Mouse (Mus musculus) gonadal fat pad, adult 2 months (tissue): ENCODE data around the gene Cdc42se1. TPM values are rescaled to one million over a fixed set of nuclear protein-coding genes. Genes with fewer than 3 reads are reported as not detected.

Experiments
- DNase-seq: peaks from one replicate; pipeline ENCODE4 v3.0.0-alpha.2; 2012; ENCODE audit warnings: low read depth
- polyA plus RNA-seq: library from polyadenylated mRNA; depleted of rRNA; stranded (reverse); fragments of >200 nt; gene quantifications from 2 replicates; pipeline ENCODE4 v1.2.3, GENCODE M21; 2012

The Cdc42se1 gene
- polyA plus RNA-seq, 1 experiment, result 60.1 TPM

GRCm38 (mm10) chr3:95223041-95223440 is 5.5 kb upstream of the Cdc42se1 start:
- DNase-seq, result no peak

- no peak for DNase-seq
These were observed 4.2 kb upstream of the Cdc42se1 start for GRCm38 (mm10) chr3:95224295-95224694.

- DNase-seq, result no peak
These were observed 1.3 kb upstream of the Cdc42se1 start for GRCm38 (mm10) chr3:95227214-95227613.

- DNase-seq, result no peak
These were observed 605 bp downstream of the Cdc42se1 start for GRCm38 (mm10) chr3:95228894-95229780.

GRCm38 (mm10) chr3:95229781-95230494 is 1.4 kb downstream of the Cdc42se1 start:
- DNase-seq, result no peak

GRCm38 (mm10) chr3:95230495-95231297 is 2.2 kb downstream of the Cdc42se1 start:
- no peak for DNase-seq

GRCm38 (mm10) chr3:95231298-95232221 is 3.0 kb downstream of the Cdc42se1 start, which contains the start of gene Mllt11:
TSS of gene Mllt11 (minus strand) at chr3:95232171.
- no peak for DNase-seq

GRCm38 (mm10) chr3:95232771-95233170 is 4.2 kb downstream of the Cdc42se1 start:
- no peak for DNase-seq

GRCm38 (mm10) chr3:95233303-95233980 is 4.9 kb downstream of the Cdc42se1 start:
- no peak for DNase-seq

GRCm38 (mm10) chr3:95235386-95236301 is 7.1 kb downstream of the Cdc42se1 start:
- no peak for DNase-seq

GRCm38 (mm10) chr3:95237541-95238099 is 9.1 kb downstream of the Cdc42se1 start:
- DNase-seq, result no peak

- DNase-seq, result no peak
These were observed 10.5 kb downstream of the Cdc42se1 start for GRCm38 (mm10) chr3:95239022-95239421.

- DNase-seq, result no peak
These were observed 11.4 kb downstream of the Cdc42se1 start for GRCm38 (mm10) chr3:95239971-95240370.

- no peak for DNase-seq
These were observed 12.4 kb downstream of the Cdc42se1 start for GRCm38 (mm10) chr3:95240900-95241299.

- DNase-seq, result no peak
These were observed 13.0 kb downstream of the Cdc42se1 start, which contains the start of gene Gm128 for GRCm38 (mm10) chr3:95241498-95241897. TSS of gene Gm128 (minus strand) at chr3:95241598.

GRCm38 (mm10) chr3:95243086-95243485 is 14.6 kb downstream of the Cdc42se1 start:
- no peak for DNase-seq

GRCm38 (mm10) chr3:95246465-95247231 is 18.1 kb downstream of the Cdc42se1 start:
- peak; percentile 84 for DNase-seq
